Mouse (Mus musculus): ENCODE results near the gene Gtf2ird1. TPM values are rescaled to one million over a fixed set of nuclear protein-coding genes. Genes with fewer than 3 reads are reported as not detected.

Gtf2ird1 gene
- polyA plus RNA-seq, 1 experiment from 2014 or later: 84.4 TPM

DNA sequence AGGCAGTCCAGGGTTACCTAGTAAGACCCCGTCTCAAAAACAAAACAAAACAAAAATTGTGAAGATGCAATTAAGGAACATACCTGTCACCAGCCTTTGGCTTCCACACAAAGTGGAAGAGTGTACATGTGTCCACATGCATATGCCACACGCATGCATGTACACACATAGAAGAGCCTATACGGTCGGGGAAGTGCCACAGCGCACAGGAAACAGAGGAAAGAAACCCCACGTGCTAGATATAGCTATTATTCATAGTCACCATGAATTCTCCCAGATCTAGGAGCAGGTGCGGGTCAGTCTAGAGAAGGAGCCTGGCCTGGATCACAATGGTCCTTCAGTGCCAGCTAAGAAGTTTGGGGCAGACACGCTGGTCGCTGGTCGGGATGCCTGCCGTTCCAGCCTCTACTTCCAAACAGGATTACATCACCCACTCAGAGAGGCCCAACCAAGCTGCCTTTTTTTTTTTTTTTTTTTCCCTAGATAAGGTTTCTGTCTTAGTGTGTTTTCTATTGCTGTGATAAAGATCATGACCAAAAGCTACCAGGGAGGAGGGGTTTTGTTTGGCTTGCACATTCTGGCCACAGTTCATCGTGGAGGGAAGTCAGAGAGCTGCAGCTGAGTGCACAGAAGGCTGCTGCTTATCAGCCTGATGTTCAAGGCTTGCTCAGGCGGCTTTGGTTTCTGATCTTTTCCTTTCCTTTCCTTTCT is 130.5 kb downstream of the Gtf2ird1 start:
- 47% methylated on average over 13 of the region's 13 CpGs for WGBS

DNA sequence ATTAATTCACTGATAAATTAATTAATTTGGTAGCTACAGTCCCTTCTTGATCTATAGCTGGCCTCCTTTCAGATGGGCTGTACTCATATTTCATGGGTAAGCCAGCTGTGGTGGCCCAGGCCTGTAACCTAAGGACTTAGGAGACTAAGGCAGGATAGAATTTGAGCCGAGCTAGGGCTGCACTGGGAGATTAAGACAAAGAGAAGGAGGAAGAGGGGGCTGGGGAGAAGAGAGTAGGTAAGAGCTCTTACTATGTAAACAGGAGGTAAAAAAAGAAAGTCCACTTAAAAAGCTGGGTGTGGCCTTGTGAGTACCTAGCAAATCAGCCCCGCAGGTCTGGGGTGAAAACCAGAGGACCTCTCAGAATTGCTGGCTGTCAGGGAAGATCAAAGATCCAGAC is 132.6 kb downstream of the Gtf2ird1 start:
- Histone ChIP-seq H3K27ac (no peak overlapping the region), H3K4me3 (replicated peaks) (no peak overlapping the region), H3K9ac (no peak overlapping the region), H3K4me2 (replicated peaks) (no peak overlapping the region), H3K36me3 (no peaks in the 10 kb centered on the region), H3K9me3 (no peaks in the 10 kb centered on the region), H3K4me1 (replicated peaks) (peaks cover 6% of the 10 kb centered on the region; the same call in 1 of the 2 replicates), H3K27me3 (replicated peaks) (no peaks in the 10 kb centered on the region)
- ATAC-seq: no peak
- WGBS: 12% methylated on average over 2 of the region's 2 CpGs

More for the DNA sequence above, 130.5 kb downstream of the Gtf2ird1 start:
- Histone ChIP-seq H3K9me3 (no peaks in the 10 kb centered on the region), H3K27ac (no peak overlapping the region), H3K4me1 (replicated peaks) (peaks cover 9% of the 10 kb centered on the region; the same call in 1 of the 2 replicates), H3K36me3 (no peaks in the 10 kb centered on the region), H3K27me3 (replicated peaks) (no peaks in the 10 kb centered on the region), H3K4me2 (replicated peaks) (no peak overlapping the region), H3K4me3 (replicated peaks) (no peak overlapping the region), H3K9ac (no peak overlapping the region)
- ATAC-seq: peak; percentile 82

DNA sequence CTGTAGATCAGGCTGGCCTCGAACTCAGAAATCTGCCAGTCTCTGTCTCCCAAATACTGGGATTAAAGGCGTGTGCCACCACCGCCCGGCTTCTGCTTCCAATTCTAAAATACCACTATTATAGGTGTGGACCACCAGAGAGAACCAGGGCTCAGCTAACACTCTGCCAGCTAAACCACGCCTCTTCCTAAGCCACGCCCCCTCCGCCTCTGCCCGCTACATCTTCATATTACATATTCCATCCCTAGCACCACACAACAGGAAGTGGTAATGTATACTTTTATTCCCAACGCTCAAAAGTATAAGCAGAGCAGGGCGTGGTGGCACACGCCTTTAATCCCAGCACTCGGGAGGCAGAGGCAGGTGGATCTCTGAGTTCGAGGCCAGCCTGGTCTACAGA is 133.2 kb downstream of the Gtf2ird1 start:
- Histone ChIP-seq H3K9ac (no peak overlapping the region), H3K4me3 (replicated peaks) (no peak overlapping the region), H3K27ac (no peak overlapping the region), H3K4me2 (replicated peaks) (no peak overlapping the region), H3K36me3 (no peaks in the 10 kb centered on the region), H3K4me1 (replicated peaks) (peaks cover 6% of the 10 kb centered on the region; the same call in 1 of the 2 replicates), H3K9me3 (no peaks in the 10 kb centered on the region), H3K27me3 (replicated peaks) (no peaks in the 10 kb centered on the region)
- ATAC-seq: no peak
- 81% methylated on average over 13 of the region's 13 CpGs for WGBS

DNA sequence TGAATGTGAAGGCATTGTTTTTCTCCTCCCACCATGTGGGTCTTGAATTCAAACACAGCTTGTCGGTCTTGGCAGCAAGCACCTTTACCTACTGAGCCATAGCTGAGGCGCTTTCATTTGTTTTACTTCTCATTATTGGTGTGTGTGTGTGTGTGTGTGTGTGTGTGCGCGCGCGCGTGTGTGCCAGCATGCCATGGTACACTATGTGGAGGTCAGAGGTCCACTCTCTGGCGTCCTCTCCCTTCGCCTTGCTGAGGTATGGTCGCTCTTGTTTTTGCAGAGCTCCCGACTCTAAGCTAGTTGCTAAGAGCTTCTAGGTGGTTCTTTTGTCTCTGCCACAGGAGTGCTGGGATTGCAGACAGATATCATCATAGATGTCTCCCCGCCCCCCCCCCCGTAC is 134.2 kb downstream of the Gtf2ird1 start:
- no peaks in the 10 kb centered on the region for H3K36me3 ChIP-seq
- no peak overlapping the region for H3K4me3 ChIP-seq (replicated peaks)
- no peaks in the 10 kb centered on the region for H3K9me3 ChIP-seq
- H3K27ac ChIP-seq: no peak overlapping the region
- H3K9ac ChIP-seq: no peak overlapping the region
- H3K4me1 ChIP-seq (replicated peaks): peaks cover 6% of the 10 kb centered on the region; the same call in 1 of the 2 replicates
- ATAC-seq: no peak
- WGBS: 66% methylated on average over 13 of the region's 13 CpGs
- no peak overlapping the region for H3K4me2 ChIP-seq (replicated peaks)
- H3K27me3 ChIP-seq (replicated peaks): no peaks in the 10 kb centered on the region

DNA sequence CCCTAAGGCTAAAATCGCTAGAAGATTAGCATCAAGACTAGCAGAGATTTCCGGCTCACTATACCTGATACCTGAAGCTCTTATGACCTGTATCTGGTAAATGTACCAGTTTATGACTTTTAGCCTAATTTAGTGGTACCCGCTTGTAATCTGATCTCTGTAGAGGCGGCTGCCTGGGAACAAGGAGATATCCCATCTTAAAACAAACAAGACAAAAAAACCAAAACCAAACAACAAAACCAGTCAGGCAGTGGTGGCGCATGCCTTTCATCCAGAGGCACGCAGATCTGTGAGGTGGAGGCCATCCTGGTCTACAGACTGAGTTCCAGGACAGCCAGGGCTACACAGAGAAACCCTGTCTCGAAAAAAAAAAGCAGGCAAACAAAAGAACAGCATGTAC is 134.8 kb downstream of the Gtf2ird1 start:
- 49% methylated on average over 7 of the region's 7 CpGs for WGBS
- no peak overlapping the region for H3K4me2 ChIP-seq (replicated peaks)
- no peak overlapping the region for H3K27ac ChIP-seq
- ATAC-seq: no peak
- H3K9ac ChIP-seq: no peak overlapping the region
- no peaks in the 10 kb centered on the region for H3K27me3 ChIP-seq (replicated peaks)
- H3K36me3 ChIP-seq: no peaks in the 10 kb centered on the region
- peaks cover 6% of the 10 kb centered on the region; the same call in 1 of the 2 replicates for H3K4me1 ChIP-seq (replicated peaks)
- H3K9me3 ChIP-seq: no peaks in the 10 kb centered on the region
- no peak overlapping the region for H3K4me3 ChIP-seq (replicated peaks)

DNA sequence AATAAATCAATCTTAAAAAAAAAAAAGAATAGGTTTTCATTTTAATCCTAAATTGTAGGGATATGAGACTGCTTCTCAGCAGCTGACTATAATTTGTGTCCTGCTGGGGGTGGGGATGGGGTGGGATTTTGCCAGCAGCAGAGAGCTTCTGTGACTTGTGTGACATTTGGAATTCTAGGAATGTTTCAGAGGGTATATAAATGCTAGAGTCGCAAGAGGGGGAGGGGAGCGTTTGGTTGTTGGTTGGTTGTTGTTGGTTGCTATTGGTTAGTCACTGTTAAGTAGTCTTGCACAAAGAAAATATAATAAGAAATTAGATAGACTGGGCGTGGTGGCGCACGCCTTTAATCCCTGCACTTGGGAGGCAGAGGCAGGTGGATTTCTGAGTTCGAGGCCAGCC is 137.6 kb downstream of the Gtf2ird1 start:
- no peak overlapping the region for H3K27ac ChIP-seq
- H3K9ac ChIP-seq: no peak overlapping the region
- no peaks in the 10 kb centered on the region for H3K36me3 ChIP-seq
- H3K9me3 ChIP-seq: no peaks in the 10 kb centered on the region
- 79% methylated on average over 6 of the region's 6 CpGs for WGBS
- H3K4me3 ChIP-seq (replicated peaks): no peak overlapping the region
- peaks cover 6% of the 10 kb centered on the region for H3K4me1 ChIP-seq (replicated peaks)
- H3K27me3 ChIP-seq (replicated peaks): no peaks in the 10 kb centered on the region
- no peak for ATAC-seq
- no peak overlapping the region for H3K4me2 ChIP-seq (replicated peaks)

DNA sequence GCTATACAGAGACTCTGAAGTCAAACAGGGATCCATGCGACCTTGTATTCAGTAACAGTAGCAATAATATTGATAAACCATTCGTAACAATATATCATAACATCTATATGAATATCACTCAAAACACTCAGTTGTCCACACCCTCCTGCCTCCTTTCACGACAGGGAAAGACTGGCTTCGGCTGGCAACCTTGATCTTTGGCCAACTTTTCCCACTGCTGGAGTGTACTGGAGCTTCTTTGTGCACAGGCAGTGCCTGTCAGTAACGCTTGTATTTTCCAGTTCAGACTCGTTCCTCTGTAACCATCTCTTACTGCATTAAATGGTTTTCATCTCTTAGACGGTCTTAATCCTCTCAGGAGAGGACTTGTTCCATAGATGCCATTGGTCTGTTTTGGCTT is 139.8 kb downstream of the Gtf2ird1 start:
- no peaks in the 10 kb centered on the region for H3K36me3 ChIP-seq
- H3K27ac ChIP-seq: 0 out of 2 replicates have a peak overlapping the region, but pooled peaks have one; percentile 33
- no peak for ATAC-seq
- no peak overlapping the region for H3K4me3 ChIP-seq (replicated peaks)
- H3K4me1 ChIP-seq (replicated peaks): peaks cover 10% of the 10 kb centered on the region; the same call in 1 of the 2 replicates
- H3K27me3 ChIP-seq (replicated peaks): no peaks in the 10 kb centered on the region
- H3K4me2 ChIP-seq (replicated peaks): no peak overlapping the region
- WGBS: 49% methylated on average over 7 of the region's 7 CpGs
- H3K9me3 ChIP-seq: no peaks in the 10 kb centered on the region
- H3K9ac ChIP-seq: no peak overlapping the region

DNA sequence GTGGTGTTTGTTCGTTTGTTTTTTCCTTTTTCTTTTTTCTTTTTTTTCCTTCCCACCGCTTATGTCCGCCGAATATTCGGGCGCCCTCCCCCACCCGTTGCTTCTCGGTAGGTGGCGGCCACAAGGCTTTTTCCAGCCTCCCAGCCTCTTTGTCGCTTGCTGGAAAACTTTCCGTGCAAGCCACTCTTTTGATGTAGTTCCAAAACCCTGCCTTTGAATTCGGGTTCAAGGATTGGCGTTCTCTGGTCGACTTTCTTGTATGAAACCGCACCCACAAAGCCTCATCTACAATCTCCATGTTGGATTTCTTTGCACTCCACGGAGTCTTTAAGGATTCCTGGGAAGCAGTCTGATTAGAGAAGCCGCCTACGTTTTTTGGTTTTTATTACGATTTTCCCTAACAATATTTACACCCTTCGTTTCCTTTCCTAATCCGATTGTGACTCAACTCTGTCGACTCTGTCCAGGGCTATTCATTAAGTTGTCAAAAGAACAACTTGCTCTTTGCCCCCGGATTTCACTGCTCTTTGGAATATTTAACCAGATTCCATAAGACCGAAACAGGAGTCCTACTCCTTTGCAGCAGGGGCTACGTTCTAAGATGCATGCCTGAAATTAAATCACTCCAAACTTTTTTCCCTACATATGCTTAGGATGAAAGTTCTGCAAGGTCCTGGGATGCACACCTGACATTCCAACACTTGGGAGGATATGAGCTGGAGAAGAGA is 140.7 kb downstream of the Gtf2ird1 start:
- H3K9me3 ChIP-seq: no peaks in the 10 kb centered on the region
- peak overlapping the region; percentile 64 for H3K9ac ChIP-seq
- no peaks in the 10 kb centered on the region for H3K27me3 ChIP-seq (replicated peaks)
- 1% methylated on average over 25 of the region's 25 CpGs for WGBS
- H3K4me3 ChIP-seq (replicated peaks): peak overlapping the region; percentile 64
- peak overlapping the region; percentile 76 for H3K4me2 ChIP-seq (replicated peaks)
- peaks cover 17% of the 10 kb centered on the region; the same call in 1 of the 2 replicates for H3K4me1 ChIP-seq (replicated peaks)
- peak overlapping the region; percentile 98 for H3K27ac ChIP-seq
- H3K36me3 ChIP-seq: no peaks in the 10 kb centered on the region
- no peak for ATAC-seq

DNA sequence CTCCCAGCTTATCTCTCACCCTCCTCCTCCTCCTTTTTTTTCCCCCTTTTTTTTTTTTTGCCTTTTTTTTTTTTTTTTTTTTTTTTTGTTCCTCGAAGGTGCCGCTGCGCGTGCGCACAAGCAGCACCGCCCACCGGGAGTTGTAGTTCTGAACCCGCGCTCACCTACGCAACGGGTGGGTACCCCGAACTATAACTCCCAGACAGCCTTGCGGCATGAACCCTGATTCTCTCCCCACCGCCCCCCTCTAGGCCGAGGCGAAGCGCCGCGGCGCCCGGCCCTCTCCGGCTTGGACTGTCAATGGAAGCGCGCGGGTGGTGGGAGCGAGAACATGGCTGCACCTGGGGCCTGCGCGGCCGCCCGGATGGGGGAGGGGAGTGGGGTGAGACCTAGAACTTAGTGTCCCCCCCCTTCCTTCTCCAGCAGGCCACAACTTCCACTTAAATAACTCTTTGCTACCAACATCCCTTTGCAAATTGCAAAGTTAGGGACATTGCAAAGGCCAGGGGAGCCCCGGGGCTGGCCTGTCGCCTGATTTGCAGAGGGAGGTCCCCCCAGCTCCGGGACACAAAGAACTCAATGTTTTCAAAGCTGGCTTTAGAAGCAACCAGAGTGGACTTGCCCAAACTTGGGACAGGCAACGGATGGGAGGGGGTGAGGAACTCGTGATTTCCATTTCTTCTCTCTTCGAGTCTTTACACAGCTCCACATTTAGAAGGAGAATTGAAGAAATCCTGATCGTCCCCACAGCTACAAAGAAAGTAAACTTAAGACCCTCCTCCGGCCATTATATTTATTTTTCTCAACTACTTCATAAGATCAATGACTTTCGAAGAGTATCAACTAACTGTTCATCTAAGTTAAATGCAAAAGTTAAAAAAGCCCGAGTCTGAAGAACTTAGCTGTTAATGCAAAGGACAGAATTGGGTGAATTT is 141.6 kb downstream of the Gtf2ird1 start, which contains the start of gene Gtf2i:
TSS of gene Gtf2i (minus strand) at position 73 of the 935 bp plus-strand sequence.
- under 1% methylated on average over 40 of the region's 40 CpGs for WGBS

DNA sequence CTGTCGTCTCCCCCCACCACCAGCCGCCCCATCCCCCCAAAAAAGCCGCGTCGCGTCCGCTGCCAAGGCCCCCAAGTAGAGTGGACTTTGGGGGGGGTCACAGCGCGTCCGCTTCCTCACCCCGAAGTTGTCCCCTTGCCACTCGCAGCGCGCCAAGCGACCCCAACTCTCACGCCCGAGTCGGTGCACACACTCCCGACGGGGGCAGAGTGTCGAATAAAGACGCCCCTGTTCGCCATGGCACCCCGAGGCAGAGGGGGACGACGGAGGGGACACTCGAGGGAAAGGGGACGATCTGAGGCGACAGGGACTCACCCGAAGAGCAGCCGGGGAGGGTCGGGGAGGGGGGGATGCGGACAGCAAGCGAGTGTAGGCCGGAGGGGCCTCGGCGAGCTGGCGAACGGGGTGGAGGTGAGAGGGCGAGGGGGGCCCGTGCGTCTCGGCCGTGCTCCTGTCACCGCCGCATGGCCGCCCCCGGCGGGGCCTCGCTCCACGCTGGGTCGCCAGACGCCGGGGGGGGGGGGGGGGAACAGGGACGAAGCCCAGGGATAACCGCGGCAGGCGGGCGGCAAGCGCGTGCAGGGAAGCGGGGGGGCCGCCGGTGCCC is 142.3 kb downstream of the Gtf2ird1 start:
- H3K27ac ChIP-seq: peak overlapping the region; percentile 95
- peak overlapping the region; percentile 65 for H3K4me2 ChIP-seq (replicated peaks)
- peaks cover 21% of the 10 kb centered on the region; the same call in 1 of the 2 replicates for H3K4me1 ChIP-seq (replicated peaks)
- H3K36me3 ChIP-seq: peaks cover 11% of the 10 kb centered on the region; the same call in 1 of the 2 replicates
- WGBS: under 1% methylated on average over 41 of the region's 64 CpGs
- ATAC-seq: peak; percentile 54
- H3K4me3 ChIP-seq (replicated peaks): peak overlapping the region; percentile 64
- H3K9ac ChIP-seq: peak overlapping the region; percentile 83
- no peaks in the 10 kb centered on the region for H3K27me3 ChIP-seq (replicated peaks)
- H3K9me3 ChIP-seq: no peaks in the 10 kb centered on the region

More for the DNA sequence above, 141.6 kb downstream of the Gtf2ird1 start, which contains the start of gene Gtf2i:
- ATAC-seq: peak; percentile 92
- Histone ChIP-seq H3K27ac (peak within 1 kb of the TSS; percentile 98), H3K27me3 (replicated peaks) (no peaks in the 10 kb centered on the region), H3K36me3 (peaks cover 4% of the 10 kb centered on the region; the same call in 1 of the 2 replicates), H3K9ac (peak within 1 kb of the TSS; percentile 83), H3K9me3 (no peaks in the 10 kb centered on the region), H3K4me2 (replicated peaks) (peak within 1 kb of the TSS; percentile 76), H3K4me3 (replicated peaks) (peak within 1 kb of the TSS; percentile 64), H3K4me1 (replicated peaks) (peaks cover 21% of the 10 kb centered on the region; the same call in 1 of the 2 replicates)

DNA sequence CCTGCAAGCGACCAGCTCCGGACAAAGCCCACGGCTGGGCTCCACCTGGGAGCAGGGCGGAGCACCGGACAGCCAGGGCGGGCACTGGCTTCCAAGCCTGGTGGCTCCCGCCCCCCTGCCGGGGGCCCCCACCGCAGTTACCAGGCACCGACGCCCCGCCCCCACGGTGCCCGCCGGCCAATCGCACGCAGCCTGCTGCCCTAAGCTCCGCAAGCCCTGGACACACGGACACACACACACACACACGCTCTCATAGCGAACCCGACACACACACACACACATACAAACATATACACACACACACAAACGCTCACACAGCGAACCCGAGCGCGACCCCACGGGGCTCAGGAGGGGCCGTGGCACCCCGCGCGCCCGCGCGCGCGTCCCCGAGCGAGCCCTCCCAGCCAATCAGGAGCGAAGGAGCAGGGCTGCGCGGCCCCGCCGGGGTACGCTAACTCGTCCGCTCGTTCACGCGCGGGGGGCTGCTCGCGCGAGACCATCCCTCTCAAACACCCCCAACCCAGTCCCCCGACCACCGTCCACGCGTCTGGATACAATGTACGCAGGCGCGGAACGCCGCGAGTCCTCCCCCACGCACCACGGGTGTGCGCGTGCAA is 143.0 kb downstream of the Gtf2ird1 start:
- peak overlapping the region; percentile 64 for H3K4me3 ChIP-seq (replicated peaks)
- H3K9ac ChIP-seq: peak overlapping the region; percentile 83
- H3K27me3 ChIP-seq (replicated peaks): no peaks in the 10 kb centered on the region
- peak; percentile 87 for ATAC-seq
- under 1% methylated on average over 67 of the region's 68 CpGs for WGBS
- no peaks in the 10 kb centered on the region for H3K9me3 ChIP-seq
- H3K36me3 ChIP-seq: peaks cover 11% of the 10 kb centered on the region; the same call in 1 of the 2 replicates
- peak overlapping the region; percentile 95 for H3K27ac ChIP-seq
- peak overlapping the region; percentile 65 for H3K4me2 ChIP-seq (replicated peaks)
- H3K4me1 ChIP-seq (replicated peaks): peaks cover 21% of the 10 kb centered on the region; the same call in 1 of the 2 replicates

Measured in intestine, embryonic 15.5 days (tissue).